Mouse (Mus musculus) lung, postnatal 36 days (tissue): ENCODE data around the gene Ercc4.
"Not testable (repeated sequence)": the region's sequence is repeated elsewhere in the genome, so short reads cannot be mapped to it uniquely, and the experiment has no call there.

Source experiments
- DNase-seq: peaks from one replicate; pipeline ENCODE4 v3.0.0; 2022; ENCODE audit warnings: mixed read lengths

The Ercc4 gene

DNA sequence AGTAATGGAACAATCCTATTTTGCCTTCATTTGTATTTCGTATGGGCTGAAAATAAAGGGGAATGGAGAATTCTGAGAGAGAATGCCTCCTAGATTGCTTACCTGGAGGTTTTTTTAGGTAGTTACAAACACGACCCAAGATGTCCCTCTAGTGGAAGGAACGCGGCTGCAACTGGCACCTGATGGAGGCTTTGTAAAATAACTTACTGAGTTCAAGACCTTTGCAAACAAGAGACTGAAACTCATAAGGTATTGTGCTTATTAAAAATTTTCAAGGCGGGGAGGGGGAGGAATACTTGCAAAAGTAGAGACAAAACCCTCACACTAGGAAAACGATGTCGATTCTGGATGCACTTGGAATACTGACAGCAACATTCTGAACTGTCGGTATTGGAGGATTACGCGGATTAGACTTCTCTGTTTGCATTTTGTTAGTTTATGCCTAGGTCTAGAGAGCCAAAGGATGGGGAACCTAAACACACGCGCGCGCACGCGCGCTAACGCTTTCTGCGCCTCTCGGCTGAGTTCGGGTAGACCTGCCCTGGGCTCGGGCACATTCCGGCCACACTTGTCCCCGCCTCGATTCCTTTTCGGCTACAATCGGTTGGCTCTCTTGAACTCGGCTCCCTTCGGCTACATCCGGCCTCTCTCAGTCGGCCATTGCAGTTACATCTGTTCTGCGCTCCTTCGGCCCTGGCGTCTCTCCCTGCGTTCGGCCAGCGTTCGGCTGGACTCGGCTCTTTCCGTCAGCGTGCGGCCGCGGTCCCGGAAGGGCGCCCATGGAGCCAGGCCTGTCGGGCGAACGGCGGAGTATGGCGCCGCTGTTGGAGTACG is at the start of gene Ercc4:
Gene Ercc4 (plus strand): TSS at position 529 of the 834 bp plus-strand sequence.
- DNase-seq: peak; percentile 98

GRCm38 (mm10) chr16:13061113-13061512 is 48.4 kb upstream of the Ercc4 start:
- no peak for DNase-seq

DNA sequence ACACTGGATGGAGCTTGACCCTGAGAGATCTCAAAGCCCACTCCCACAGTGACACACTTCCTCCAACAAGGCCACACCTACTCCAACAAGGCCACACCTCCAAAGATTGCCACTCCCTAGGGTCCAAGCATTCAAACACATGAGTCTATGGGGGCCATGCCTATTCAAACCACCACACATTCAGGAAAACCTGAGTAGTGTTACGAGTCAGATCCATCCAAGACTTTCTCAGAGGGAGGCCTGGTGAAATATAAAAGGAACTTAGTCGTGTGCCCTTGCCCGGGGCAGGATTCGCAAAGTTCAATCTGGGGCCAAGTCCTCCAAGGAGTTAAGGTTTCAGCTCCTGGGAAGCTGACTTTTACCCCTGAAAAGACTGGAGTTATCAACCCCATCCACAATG is 35.3 kb upstream of the Ercc4 start:
- DNase-seq: no peak

- no peak for DNase-seq
Measured at GRCm38 (mm10) chr16:13080161-13080560, 29.3 kb upstream of the Ercc4 start.

- no peak for DNase-seq
Measured at GRCm38 (mm10) chr16:13083155-13083798, 26.2 kb upstream of the Ercc4 start.

GRCm38 (mm10) chr16:13108356-13108755 is 1.1 kb upstream of the Ercc4 start:
- DNase-seq: no peak

DNA sequence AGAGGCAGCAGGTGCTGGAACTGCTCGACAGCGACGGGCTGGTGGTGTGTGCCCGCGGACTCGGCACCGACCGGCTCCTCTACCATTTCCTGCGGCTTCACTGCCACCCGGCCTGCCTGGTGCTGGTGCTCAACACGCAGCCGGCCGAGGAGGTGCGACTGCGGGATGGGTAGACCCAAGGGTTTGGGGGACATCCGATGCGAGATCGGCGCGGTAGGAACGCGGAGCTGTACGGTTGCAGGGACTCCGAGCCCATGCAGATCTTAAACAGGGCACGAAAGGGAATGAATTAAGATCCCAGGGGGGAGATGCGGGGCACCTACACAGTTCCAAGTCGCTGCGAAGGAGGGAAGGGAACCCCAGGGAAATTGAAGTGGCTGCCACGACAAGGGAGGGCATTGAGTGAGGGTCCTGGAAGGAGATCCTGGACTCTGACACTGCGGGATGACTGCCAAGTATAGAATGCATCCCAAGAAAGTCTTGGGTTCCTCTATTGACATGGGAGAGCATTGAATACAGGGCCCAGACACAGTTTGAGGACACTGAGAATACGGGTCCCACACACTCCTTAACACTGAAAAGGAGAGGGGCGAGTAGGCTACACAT is 609 bp downstream of the Ercc4 start:
- no peak for DNase-seq

GRCm38 (mm10) chr16:13114821-13115220 is 5.3 kb downstream of the Ercc4 start:
- DNase-seq: no peak

GRCm38 (mm10) chr16:13115466-13115865 is 6.0 kb downstream of the Ercc4 start:
- DNase-seq: not testable (repeated sequence)

- DNase-seq: peak; percentile 68
Measured at GRCm38 (mm10) chr16:13117299-13117966, 7.9 kb downstream of the Ercc4 start.

DNA sequence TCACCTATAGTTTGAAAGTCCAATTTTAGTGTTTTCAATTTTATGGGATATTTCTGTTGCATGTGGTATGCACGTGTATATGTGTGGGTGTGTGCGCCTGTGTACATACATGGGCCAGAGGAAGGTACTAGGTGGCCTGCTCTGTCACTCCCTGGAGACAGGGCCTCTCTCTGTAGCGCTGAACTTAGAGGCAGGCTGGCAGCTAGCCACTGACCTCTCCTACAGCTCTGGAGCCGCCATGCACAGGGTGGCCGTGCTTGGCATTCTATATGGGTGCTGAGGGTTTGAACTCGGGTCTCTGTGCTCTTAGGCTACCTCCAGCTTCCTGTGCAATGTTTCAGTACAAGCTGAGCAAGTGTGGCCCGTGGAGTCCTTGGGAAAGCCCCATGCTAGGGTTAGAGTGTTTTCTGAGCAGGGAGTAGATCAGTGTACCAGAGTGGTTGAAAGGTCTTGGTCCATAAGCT is 8.5 kb downstream of the Ercc4 start:
- DNase-seq: no peak

DNA sequence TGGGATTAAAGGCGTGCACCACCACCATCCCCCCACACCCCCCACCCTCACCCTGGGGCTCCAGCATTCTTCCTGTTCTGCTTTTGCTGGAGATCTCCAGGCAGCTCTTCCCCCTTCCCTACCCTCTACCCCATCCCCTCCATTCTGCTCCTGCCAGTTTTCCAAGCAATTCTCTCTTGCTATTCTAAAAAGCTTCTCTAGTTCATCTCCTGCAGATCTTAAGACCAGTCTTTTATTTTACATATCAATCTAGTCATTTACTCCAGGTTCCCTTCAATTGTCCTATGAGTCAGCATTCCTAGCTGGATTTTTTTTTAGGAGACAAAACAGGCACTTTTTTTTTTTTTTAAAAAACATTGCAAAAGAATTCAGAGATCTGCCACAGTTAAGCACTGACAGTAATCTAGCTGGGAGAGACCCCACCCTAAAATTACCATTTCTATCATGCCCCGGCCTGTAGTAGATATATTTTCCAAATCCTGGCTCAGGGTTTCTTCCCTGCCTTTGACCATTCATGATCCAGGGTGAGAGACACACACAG is 9.3 kb downstream of the Ercc4 start:
- DNase-seq: no peak

DNA sequence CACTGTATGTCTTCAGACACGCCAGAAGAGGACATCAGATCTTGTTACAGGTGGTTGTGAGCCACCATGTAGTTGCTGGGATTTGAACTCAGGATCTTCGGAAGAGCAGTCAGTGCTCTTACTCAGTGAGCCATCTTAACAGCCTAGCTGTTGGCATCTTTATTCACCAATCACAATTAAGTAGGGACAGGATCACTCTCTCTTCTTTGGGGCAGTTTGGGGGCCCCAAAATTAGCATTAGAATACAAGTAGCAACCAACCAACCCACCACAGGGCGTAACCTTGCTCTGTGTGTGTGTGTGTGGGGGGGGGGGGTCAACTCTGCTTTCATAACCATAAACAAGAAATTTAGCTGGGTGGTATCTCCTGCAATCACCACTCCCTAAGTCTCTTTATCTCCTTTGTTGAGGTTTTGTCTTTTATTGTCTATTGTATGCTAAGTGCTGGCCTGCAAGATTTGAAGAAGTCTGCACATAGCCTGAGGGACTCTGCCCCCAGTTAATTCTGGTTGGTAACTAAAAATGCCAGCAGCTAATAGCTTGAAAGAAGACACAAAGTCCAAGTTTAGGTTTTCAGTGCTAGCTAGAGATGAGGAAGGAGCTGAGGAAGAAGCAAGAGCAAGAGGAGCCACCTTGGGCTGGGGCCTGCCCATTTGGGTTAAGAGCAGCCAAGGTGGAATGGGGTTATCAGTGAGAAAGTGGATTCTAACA is 10.3 kb downstream of the Ercc4 start:
- DNase-seq: no peak

DNA sequence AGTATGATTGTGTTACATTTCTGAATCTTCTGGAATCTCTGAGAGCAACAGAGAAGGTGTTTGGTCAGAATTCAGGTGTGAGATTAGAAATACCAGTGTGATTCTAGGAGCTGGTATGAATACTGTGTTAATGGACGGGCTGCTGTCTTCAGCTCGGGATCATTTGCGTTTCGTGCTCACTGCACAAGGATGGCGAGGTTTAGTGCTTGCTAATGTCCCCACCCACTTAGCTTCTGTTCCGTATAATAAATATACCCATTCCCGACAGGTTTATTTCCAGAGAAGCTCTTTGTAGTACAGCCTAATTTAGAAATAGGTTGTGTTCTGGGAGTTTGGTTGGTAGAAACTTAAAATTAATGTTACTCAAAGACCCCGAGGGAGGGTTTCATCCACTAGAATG is 15.9 kb downstream of the Ercc4 start:
- DNase-seq: no peak

DNA sequence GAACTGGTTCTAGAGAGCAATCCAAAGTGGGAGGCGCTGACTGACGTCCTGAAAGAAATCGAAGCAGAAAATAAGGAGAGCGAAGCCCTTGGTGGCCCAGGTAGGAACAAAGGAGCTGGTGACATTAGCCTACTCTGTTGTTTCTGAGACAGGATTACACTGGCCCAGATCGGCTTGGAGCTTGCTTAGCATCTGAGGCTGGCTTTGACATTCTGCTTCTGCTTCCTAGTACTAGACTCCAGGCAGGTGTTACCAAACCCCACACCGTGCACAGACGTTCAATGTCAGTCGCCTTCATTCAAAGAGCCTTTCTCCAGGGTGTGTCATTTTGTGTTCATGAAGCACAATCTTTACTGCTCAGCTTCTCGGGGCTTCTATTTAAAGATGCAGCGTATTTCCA is 18.1 kb downstream of the Ercc4 start:
- DNase-seq: no peak

GRCm38 (mm10) chr16:13130412-13130811 is 20.9 kb downstream of the Ercc4 start:
- peak; percentile 34 for DNase-seq

DNA sequence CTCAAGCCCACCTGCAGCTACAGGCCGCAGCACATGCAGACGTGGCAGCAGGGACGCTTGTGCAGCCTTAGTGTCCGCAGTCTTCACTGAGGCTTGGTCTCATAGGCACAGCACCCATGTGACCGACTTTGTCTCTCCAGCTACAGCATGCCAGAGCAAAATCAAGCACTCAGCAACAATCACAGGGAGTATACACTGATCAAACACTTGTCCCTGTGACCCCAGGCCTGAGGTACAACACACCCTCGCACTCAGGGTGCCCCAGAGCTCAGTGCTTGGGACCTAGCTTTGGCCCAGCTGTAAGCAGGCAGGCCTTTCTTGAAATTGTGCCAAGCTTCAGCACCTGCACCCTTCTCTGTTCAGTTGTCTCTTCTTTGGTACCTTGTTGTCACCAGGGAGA is 31.7 kb downstream of the Ercc4 start:
- no peak for DNase-seq

DNA sequence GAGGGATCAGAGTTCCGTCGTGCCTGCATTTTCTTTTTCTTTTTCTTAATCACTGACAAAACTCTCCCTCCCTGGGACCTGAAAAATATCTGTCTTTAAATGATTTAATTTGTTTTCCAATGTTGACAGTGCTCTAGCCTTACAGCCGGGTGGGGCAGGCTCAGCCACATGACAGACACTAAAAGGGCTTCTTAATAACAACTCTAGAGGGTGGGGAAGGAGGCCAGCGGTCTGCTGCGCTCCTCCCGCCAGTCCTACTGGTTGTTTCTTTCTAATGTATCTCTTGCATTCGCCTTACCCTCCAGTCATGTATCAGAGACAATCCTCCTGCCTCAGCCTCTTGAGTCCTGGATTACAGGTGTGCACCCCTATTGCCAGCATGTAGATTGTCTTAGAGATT is 34.4 kb downstream of the Ercc4 start:
- no peak for DNase-seq

- DNase-seq: no peak
Measured at GRCm38 (mm10) chr16:13144682-13145410, 35.4 kb downstream of the Ercc4 start.

- no peak for DNase-seq
Measured at GRCm38 (mm10) chr16:13146231-13146630, 36.7 kb downstream of the Ercc4 start.

GRCm38 (mm10) chr16:13147810-13148555 is 38.5 kb downstream of the Ercc4 start:
- no peak for DNase-seq
